Mouse (Mus musculus) left cerebral cortex, adult 8-10 months (tissue): ENCODE results near the gene Gpr146. TPM values are rescaled to one million over a fixed set of nuclear protein-coding genes. Genes with fewer than 3 reads are reported as not detected.
"Not testable (repeated sequence)": the region's sequence is repeated elsewhere in the genome, so short reads cannot be mapped to it uniquely, and the experiment has no call there.

Experiments
- DNase-seq, 2 experiments: peaks; one replicate each; pipeline ENCODE4 v3.0.0; 2022; ENCODE audit warnings: low spot score in 2 of 2
- total RNA-seq, 4 experiments: library from RNA; stranded (reverse); gene quantifications; 2 replicates each; pipeline ENCODE4 v1.2.4; 2022

Gpr146 gene
- total RNA-seq, 4 experiments from 2014 or later = 15.9 to 17.1 (median 16.4) TPM

DNA sequence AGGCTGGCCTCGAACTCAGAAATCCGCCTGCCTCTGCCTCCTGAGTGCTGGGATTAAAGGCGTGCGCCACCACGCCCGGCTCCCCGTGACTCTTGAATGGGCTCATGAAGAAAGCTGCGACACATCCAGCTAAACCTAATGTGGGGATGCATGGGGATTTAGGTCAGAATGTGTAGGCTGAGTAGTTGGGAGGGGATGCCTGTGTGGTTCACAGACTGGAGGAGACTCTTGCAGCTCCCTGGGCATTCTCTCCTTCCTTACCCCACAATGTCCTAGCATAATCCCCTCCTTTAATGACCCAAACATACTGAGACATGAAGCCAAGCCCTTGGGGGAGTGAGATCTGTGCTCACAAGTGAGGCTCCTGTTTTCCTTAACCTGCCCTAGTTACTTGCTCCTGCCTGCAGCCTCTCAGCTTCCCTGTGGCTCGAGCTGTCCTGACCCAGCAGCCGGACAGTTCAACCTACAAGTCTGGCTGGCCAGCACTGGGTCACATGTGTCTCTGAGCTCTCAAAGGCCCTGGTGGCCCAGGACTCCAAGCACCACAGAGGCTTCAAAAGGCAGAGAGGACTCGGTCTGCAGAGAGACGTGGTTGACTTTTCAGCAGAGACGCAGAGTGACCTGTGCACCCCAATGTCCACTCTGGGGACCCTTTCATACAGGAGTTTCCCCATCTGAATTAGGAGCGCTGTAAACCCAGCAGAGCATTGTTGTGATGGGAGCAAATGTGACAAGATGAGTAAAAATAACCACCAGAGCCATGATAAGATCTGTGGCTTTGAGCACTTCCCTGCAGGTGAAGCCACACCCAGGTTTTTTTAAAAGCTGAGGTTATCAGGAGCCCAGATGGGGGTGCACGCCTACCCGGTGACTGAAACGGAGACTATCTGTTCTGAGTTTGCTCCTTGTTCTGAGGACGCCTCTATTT is 4.4 kb downstream of the Gpr146 start:
- no peak for DNase-seq

DNA sequence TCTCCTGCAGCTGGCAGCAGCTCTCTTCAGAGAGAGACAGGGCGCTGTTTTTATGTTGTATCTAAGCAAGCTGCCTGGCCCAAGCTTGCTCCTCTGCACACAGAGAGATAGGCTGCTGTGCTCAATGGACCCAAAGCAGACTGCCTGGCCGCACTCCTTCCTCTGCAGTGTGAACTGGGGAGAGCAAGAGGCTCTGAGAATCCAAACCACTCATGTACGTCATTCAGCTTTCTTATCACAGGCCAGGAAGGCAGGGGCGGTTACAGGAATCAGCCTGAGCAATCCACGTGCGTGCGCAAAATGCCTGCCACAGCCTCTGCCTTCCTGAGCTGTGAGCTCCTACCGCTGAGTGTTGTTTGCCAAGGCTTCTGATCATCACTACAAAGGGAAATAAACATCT is 5.3 kb downstream of the Gpr146 start:
- DNase-seq = peak in 1 of 2 experiments; percentile 67

DNA sequence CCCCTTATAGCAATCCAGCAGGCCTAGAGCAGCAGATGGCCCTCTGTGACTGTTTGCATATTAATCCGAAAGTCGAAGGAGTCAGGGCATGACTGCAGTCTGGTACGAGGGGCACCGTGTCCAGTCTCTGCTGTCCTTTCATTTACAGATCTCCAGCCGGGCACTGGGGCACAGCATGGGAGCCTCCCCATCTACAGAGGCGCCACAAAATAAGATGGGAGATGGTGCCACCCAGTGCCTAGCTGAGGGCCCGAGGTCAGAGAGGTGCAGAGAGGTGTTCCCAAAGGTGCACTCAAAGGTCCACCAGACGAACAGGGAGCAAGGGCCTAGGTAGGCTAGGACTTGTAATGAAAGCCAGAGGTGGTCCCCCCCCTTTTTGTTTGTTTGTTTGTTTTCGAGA is 5.7 kb downstream of the Gpr146 start:
- DNase-seq = no peak

DNA sequence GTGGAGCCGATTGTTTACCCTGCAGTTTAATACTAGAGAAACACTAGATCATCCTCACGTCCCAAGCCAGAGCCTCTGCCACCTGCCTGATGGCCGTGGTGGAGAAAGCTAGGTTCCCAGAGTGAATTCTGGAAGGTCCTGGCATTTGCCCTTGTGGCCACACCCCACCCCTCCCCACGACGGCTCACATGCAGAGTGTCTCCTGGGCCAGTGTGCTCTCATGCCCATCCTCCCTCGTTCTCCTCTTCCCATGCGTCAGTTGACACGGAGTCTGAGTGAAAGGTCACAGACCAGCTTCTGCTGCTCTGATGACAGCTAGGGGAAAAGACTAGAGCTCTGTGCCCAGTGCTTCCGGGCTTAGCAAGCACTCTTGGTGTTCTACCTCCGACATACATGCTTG is 7.0 kb downstream of the Gpr146 start:
- DNase-seq = no peak

DNA sequence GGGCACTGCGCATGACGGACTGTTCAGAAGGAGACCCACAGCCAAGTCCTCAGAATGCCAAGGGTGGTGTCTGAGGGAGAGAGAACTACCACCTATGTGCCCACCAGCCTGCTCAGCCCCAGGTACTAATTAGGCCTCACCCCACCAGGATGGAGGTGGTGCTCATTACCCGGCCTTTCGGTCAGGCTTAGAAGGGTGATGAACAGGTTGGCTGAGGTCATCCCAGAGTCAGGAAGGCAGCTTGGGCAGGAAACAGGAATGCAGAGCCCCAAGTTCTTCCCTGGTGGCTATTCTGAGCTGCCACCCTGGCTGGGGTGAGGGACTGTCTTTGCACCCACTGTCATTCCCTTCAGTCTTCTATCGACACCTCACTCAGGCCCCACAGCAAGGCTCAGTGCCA is 8.6 kb downstream of the Gpr146 start:
- DNase-seq = no peak

DNA sequence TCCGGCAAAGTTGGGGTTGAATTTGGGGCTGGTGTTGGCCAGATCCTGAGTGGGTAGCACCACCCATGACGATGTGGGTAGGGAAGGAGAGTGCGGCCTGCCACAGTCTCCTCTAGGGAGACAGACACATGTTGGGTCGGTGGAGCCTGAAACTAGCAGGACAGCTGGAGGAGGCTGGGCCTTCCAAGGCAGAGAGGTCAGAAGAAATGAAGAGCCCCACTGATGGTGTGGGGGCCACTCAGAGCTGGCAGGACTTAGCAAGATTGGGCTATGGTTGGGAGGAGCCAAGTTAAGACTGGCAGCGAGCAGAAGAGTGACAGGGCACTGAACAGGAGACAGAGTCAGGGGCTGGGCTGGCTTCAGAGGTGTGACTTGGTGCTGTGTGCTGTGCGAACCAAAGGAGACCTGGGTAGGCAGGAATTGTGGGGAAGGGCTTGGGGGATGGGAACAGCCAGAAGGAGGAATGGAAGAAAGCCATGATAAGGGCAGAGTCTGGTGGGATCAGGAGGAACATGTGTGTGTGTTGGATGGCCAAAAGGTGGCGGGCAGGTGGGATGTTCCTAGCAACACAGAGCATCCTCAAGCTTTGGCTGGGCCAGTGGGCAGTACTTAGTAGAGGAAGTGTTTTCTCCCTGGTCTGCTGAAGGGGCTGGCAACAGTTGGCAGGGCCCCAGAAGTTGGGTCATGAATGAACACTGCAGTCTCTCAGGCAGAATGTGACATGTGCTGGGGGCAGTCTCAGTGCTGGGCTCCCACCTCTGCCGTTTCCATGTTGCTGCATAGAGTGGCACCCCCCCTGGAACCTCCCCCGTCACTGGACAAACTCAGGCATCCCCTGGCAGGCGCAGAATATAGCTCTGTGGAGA is 10.1 kb downstream of the Gpr146 start:
- no peak for DNase-seq

DNA sequence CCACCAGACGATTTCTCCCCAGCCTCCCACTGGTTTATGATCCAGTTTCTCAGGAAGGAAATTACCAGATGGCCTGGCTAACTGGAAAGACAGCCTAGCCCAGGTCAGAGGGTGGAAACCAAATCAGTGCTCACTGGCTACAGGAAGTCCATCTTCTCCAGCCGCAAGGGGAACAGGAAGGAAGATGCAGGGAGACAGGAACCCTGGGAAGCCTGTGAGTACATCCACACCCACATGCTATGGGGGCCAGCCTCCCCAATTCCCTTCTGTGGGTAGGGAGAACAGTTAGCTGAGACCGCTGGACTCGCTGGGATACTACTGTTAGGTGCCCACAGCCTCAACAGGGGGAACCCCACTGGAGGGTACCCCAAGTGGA is 10.7 kb downstream of the Gpr146 start:
- no peak for DNase-seq

DNA sequence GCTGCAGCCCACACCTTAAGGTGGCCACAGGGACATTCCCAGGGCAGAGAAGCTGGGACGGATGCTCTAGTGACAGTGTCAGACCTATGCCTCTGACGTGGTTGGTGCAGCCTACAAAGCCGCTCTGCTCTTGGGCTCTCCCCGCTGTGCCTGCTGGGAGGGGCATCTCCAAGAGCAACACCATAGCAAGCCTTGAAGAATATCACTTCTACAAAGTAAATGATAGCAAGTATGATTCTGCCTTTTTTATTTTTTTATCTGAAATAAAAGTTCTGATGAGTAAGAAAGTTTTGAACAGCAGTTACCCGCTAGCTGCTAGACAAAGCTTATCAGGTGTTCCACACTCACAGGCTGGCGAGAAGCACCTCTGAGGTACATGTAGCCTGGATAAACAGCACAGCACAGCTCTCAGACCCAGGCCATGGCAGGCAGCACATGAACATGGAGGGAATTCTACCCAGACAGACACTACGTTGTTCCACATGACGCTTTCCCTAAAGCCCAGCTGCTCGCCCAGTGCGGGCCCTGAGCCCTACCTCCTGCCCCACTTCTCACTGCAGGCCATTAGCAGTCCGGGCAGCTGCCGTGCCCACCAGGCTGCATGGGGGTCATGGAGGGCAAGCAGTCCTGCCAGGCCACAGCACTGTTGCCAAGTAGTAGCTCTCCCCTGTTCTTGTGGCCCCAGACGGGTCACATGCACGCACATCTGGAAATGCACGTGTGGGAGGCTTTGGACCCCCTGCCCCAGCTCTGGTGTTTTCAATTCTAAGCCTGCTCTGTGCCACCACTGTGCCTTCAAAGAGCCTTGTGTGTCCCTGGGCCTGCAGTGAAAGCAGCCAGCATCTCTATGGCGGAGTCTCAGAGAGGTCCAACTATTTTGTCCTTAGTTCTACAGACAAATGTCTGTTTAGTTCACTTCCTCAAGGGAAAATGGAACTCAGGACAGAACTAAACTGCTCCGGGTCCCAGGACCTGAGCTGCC is 11.5 kb downstream of the Gpr146 start:
- peak in 1 of 2 experiments; percentile 61 for DNase-seq

DNA sequence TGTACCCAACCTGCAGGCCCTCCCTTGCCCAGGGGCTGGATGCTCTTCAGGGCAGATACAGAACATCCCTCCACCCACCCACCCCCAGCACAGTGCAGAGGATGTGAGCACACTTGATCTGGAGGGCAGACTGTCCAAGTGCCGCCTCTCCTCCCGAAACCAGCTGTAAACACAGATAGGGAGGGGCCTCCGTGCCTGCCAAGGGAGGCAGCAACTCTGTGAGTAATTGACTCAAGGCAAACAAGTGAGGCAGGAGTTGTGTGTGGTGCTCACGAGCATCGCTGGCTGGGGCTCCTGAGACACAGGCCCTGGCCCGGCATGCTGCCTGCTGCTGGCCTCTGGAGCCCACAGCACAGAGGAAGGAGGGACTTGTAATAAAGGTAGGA is 12.2 kb downstream of the Gpr146 start:
- DNase-seq = peak in 1 of 2 experiments; percentile 53

DNA sequence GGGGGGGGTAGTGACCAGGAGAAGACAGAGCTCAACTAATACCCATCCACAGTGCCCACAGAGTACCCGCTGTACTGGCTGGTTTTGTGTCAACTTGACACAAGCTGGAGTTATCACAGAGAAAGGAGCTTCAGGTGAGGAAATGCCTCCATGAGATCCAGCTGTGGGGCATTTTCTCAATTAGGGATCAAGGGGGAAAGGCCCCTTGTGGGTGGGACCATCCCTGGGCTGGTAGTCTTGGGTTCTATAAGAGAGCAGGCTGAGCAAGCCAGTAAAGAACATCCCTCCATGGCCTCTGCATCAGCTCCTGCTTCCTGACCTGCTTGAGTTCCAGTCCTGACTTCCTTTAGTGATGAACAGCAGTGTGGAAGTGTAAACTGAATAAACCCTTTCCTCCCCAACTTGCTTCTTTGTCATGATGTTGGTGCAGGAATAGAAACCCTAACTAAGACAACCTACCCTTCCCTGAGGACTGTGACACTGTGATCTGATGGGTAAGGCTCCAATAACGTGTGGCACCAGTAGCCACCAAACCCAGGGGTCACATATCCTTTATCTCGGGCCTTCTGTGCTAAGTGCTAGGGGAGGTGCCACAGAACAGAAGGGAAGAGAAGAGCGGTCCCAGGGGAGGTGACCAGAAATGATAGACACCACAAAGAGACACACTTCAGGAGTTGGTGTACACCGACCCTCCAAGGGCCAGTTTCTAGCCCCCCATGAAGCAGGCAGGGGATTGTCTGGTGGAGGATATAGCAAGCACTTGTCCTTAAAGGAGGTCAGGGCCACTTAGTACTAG is 13.0 kb downstream of the Gpr146 start:
- not testable (repeated sequence) for DNase-seq

DNA sequence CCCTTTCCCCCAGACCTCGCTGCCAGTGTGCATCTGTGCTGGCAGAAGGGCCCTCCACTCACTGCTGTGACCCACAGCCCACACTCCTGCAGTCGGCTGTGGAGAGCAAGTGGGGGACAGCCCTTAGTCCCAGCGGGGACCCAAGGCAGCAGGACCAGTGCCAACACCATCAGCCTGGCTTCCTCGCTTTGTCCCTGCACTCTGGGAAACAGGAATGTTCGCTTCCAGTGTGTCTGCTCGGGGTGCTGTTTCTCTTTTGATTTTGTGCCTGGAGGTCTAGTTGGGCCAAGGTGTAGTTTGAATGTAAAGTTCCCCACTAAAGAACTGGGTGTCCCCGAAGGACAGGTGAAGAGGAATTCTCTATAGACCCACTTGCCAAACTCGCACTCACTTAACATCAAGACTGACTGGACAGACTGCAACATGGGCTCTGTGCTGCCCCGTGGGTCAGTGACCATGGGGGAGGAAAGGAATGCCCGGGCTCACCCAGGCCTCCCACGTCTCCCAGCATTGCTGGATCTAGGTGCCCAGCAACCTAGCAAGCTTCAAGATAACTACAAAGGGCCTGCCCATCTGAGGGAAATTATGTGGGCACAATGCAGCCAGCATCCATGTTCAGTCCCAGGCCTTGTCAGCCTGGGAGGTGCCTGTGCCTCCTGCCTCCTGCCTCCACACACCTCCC is 14.0 kb downstream of the Gpr146 start:
- DNase-seq = no peak

DNA sequence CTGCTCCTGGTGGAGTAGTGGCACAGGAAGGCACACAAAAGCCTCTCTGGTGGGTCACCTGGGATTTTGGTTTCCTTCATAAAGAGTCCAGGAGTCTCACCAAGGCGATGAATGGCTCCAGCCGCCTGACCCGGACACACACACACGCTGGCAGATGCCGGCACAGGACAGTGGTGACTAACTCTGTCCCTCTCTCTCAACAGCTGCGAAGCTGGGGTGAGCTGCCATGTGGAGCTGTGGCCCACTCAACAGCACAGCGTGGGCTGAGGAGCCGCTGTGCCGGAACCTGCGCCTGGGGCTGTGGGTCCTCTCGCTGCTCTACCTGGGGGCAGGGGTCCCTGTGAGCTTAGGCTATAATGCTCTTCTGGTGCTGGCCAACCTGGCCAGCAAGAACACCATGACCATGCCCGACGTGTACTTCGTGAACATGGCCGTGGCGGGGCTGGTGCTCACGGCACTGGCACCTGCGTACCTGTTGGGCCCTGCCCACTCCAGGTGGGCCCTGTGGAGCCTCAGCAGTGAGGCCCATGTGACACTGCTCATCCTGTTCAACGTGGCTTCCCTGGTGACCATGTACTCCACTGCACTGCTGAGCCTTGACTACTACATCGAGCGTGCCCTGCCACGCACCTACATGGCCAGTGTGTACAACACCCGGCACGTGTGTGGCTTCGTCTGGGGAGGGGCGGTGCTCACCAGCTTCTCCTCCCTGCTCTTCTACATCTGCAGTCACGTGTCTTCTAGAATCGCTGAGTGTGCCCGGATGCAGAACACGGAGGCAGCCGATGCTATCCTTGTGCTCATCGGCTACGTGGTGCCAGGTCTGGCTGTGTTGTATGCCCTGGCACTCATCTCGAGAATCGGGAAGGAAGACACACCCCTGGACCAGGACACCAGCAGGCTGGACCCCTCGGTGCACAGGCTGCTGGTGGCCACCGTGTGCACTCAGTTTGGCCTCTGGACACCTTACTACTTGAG is 15.0 kb downstream of the Gpr146 start:
- no peak for DNase-seq

DNA sequence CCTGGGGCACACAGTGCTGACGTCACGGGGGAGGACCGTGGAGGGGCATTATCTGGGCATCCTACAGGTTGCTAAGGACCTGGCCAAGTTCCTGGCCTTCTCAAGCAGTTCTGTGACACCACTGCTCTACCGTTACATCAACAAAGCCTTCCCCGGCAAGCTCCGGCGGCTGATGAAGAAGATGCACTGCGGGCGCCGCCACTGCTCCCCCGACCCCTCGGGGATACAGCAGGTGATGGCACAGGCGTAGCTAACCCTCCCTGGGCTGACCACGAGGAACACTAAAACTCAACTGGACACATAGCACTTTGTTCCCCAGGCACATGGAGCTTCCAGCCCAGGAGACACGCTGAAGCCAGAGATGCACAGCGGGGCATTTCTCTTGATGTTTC is 15.7 kb downstream of the Gpr146 start:
- no peak for DNase-seq

DNA sequence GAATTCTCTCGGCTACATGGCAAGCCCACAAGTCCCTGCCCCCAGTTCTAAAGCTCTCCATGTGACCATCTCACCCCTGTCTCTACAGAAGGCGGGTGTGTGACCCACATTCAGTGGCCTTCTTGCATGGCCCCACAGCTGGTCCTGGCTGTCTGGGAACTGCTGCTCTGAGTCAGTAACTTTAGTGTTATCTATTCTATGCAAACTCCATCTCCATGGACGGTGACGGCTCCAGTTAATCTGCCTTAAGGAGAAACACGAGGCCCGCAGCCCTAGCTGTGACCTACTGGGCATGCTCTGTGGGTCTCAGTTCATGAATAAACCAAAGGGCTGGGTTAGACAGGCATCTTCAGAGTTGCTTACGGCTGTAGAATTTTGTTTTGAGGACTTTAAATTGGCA is 16.9 kb downstream of the Gpr146 start:
- DNase-seq = no peak

DNA sequence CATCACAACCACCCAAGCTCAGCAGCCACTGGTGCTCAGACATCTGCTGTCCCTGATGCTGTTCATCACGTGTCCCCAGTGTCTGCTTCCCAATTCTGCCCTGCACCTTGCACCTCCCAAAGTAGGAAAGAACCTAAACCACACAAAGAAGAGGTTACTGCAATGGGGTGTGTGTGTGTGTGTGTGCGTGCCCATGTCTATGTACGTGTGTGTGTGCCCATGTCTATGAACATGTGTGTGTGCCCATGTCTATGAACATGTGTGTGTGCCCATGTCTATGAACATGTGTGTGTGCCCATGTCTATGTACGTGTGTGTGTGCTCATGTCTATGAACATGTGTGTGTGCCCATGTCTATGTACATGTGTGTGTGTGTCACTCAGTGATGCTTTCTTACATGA is 18.0 kb downstream of the Gpr146 start:
- no peak for DNase-seq

DNA sequence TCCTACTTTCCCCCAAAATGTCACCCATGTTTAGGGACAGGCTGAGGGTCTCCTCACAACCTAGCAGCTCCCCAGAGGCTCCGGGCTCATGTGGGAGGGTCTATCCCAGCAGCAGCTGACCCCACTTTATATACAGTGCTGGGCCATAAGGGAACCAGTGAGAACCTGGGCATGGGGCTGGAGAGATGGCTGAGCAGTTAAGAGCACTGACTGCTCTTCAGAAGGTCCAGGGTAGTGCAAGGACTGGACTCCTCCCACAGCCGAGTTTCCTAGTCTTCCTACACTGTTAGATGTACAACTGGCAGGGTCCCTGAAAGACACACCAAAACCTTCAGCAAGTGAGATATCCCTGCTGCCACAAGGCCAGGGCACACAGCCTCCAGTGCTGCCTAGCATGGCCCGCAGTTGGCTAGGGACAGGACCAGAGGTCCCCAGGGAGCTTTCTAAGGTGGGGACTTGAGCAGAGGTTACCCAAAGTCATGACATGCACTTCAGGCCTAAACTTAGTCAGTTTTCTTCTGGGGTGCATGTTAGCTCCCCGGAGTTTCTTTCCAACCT is 19.9 kb downstream of the Gpr146 start:
- no peak for DNase-seq

DNA sequence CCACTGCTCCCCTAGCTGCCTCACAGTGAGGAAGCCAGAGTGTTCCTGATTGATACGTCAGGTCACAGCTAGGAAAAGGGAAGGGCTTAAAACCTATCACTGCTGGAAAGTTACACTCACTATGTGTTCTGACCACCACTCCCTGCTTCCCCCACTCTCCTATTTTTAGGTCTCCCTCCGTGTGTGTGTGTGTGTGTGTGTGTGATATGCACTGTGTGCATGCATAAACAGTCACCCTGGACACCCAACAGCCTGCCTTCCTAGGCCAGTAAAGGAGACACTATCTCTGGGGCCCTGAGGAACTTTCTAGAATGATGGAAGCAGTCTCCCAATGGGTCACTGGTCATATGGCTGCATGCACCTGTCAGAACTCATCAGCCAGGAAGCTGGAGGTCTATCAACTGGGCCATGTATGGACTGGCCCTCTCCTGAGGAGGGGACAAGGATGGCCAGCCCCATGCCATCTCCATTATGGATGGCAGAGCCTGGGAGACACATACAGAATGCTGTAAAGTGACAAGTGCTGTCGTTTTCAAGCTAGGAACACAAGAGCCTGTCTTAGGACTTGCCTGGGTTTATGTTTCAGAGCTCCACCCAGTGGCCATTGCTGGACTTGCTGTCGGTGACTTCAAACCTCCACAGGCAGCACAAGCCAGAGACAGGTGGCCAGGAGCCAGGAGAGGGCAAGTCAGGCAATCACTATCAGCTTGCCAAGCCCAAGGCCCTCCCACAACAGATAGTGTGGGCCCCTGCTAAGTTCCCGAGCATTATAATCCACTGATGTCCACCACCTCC is 20.7 kb downstream of the Gpr146 start:
- DNase-seq = peak; percentile 84 to 90
